Mouse (Mus musculus): ENCODE measurements around the gene Eif4e3. TPM values are rescaled to one million over a fixed set of nuclear protein-coding genes. Genes with fewer than 3 reads are reported as not detected.

Gene Eif4e3
- polyA plus RNA-seq, 1 experiment from 2014 or later: 2.7 TPM

GRCm38 (mm10) chr6:99575633-99576032 is 90.9 kb downstream of the Eif4e3 start:
- H3K4me3 ChIP-seq (ENCODE audit: low read depth, low read length): no peak overlapping the region
- no peak overlapping the region for H3K9ac ChIP-seq (ENCODE audit: low read depth, low read length)
- H3K36me3 ChIP-seq (ENCODE audit: control insufficient read depth, insufficient read depth): no peaks in the 10 kb centered on the region
- 59% methylated on average over 6 of the region's 6 CpGs for WGBS (ENCODE audit: insufficient replicate concordance)
- ATAC-seq (ENCODE audit: low read depth): no peak
- H3K27me3 ChIP-seq (ENCODE audit: control insufficient read depth, insufficient read depth, low read depth, low read length): no peaks in the 10 kb centered on the region
- no peaks in the 10 kb centered on the region for H3K9me3 ChIP-seq (replicated peaks; ENCODE audit: control insufficient read depth, low read length)
- H3K4me1 ChIP-seq (ENCODE audit: control insufficient read depth, low read depth, low read length): no peaks in the 10 kb centered on the region
- H3K4me2 ChIP-seq (ENCODE audit: low read depth, low read length): no peak overlapping the region
- no peak overlapping the region for H3K27ac ChIP-seq (ENCODE audit: low read length)

Other genes with a start within 250 kb of the Eif4e3 start
- gene Foxp1, start 144.1 kb downstream of the Eif4e3 start, polyA plus RNA-seq (2015; fragmentation: Nextera tagmentation; extraction: Ambion mirVana): 12.3 and 13.6 TPM in 2 replicates
- gene Gm20696, start within 50 bp of the Eif4e3 start, polyA plus RNA-seq (2015; fragmentation: Nextera tagmentation; extraction: Ambion mirVana): 0.35 and 0.51 TPM in 2 replicates
- 0.04 TPM in 1 of 2 replicates, not detected in the other for gene Gpr27, start 25.9 kb upstream of the Eif4e3 start, polyA plus RNA-seq (2015; fragmentation: Nextera tagmentation; extraction: Ambion mirVana)
- gene Prok2, start 59.6 kb upstream of the Eif4e3 start, polyA plus RNA-seq (2015; fragmentation: Nextera tagmentation; extraction: Ambion mirVana): 0.07 TPM in 1 of 2 replicates, not detected in the other

All from liver, embryonic 16.5 days (tissue).